Mouse (Mus musculus) intestine, embryonic 16.5 days (tissue): Measurements from ENCODE around the gene Rad51ap2. TPM values are rescaled to one million over a fixed set of nuclear protein-coding genes. Genes with fewer than 3 reads are reported as not detected.

Experiments
- ATAC-seq: fragments of 200-750 bp; cut with Nextera tagmentation; 2 replicates; pipeline ENCODE4 v1.8.0; 2017; ENCODE audit warnings: moderate TSS enrichment, moderate library complexity
- H3K27ac ChIP-seq: fragments of 300-500 bp; sonication (generic); 2 replicates; pipeline ENCODE4 v1.5.1; 2014; ENCODE audit warnings: mild to moderate bottlenecking, low read length
- H3K27me3 ChIP-seq: fragments of 300-500 bp; sonication (generic); replicated peaks from 2 replicates; pipeline ENCODE4 v1.6.1; 2014; ENCODE audit warnings: low read length, control low read depth, mixed read lengths; ENCODE audit not compliant: control insufficient read depth, insufficient read depth
- H3K36me3 ChIP-seq: fragments of 300-500 bp; sonication (generic); 2 replicates; pipeline ENCODE4 v1.6.1; 2014; ENCODE audit warnings: low read length, control low read depth; ENCODE audit not compliant: control insufficient read depth, insufficient read depth
- H3K4me1 ChIP-seq: fragments of 300-500 bp; sonication (generic); 2 replicates; pipeline ENCODE4 v1.6.1; 2014; ENCODE audit warnings: low read length, control low read depth, mixed read lengths; ENCODE audit not compliant: control insufficient read depth, insufficient read depth
- H3K4me2 ChIP-seq: fragments of 300-500 bp; sonication (generic); 2 replicates; pipeline ENCODE4 v1.6.1; 2014; ENCODE audit warnings: low read depth, low read length, control low read depth
- H3K4me3 ChIP-seq: fragments of 300-500 bp; sonication (generic); 2 replicates; pipeline ENCODE4 v1.5.1; 2014; ENCODE audit warnings: mild to moderate bottlenecking, low read length
- H3K9ac ChIP-seq: fragments of 300-500 bp; sonication (generic); 2 replicates; pipeline ENCODE4 v1.6.1; 2014; ENCODE audit warnings: low read depth, low read length
- H3K9me3 ChIP-seq: fragments of 300-500 bp; sonication (generic); 2 replicates; pipeline ENCODE4 v1.6.1; 2016; ENCODE audit warnings: low read length, control low read depth; ENCODE audit not compliant: control insufficient read depth
- WGBS: fragments of 180-500 bp; shearing (Covaris S2); extraction: QIAGEN DNeasy Blood & Tissue Kit; methylation state at CpG from one replicate; pipeline ENCODE4 v1.1.7; 2014; 5-methylcytosine and 5-hydroxymethylcytosine counted together
- polyA plus RNA-seq: library from polyadenylated mRNA; unstranded; fragments of >200 nt; fragmentation: Nextera tagmentation; extraction: Ambion mirVana; gene quantifications from 2 replicates; pipeline ENCODE4 v1.2.1, GENCODE M21; 2015

Rad51ap2 gene
- polyA plus RNA-seq: 0.06 and 0.13 TPM in 2 replicates

DNA sequence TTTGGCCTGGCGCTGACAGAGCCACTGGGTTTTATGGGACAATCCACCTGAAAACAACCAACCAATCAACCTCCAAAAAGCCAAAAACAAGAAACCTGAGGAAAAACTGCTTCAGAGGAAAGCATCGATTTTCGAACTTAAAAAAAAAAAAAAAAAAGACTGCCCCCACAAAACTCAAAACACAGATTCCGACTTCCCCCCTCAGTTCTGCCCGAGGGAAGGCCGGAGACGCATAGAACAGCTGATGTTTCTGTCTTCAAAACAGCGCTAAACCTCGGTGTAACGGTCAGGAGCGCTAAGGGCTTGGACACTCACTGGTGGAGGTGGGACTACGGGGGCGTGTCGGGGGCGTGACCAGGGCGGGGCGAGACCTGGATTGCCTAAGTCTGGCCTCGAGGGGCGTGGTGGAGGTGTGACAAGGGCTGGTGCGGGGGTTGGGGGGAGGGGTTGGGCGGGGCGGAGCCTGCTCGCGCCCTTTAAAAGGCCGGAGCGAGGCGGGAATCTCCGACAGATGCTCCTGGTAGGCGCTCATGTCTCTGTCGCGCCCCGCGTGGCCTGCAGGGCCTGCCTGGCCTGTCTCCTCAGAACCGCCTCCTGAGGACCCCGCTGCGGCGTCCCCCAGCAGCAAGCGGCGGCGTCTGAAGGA lies at the start of gene Rad51ap2:
Rad51ap2 (plus strand) TSS at position 531 of the 646 bp plus-strand sequence.
- Histone ChIP-seq H3K4me2 (peak within 1 kb of the TSS; percentile 82), H3K36me3 (no peaks in the 10 kb centered on the region), H3K4me3 (peak within 1 kb of the TSS; percentile 51), H3K27ac (no peak within 1 kb of the TSS), H3K9ac (peak within 1 kb of the TSS; percentile 57), H3K9me3 (no peaks in the 10 kb centered on the region), H3K27me3 (no peaks in the 10 kb centered on the region; the same call in 1 of the 2 replicates), H3K4me1 (peaks cover 3% of the 10 kb centered on the region; the same call in 1 of the 2 replicates)
- peak; percentile 100 for ATAC-seq
- WGBS: 1% methylated on average over 39 of the region's 40 CpGs

DNA sequence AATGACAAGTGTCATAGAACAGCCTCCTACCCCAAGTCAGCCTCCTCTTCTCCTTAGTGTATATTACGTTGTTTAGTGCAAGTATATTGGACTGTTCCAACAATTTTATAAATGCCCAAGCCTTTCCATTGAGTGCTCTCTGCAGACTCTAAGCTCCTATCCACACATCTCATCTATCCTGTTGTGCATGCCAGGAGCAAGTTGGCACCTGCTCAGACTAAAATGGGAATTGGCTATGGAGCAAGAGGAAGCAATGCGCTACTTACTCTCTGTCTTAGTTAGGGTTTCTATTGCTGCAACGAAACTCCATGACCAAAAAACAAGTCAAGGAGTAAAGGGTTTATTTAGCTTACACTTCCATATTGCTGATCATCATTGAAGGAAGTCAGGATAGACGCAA lies 48.2 kb upstream of the Rad51ap2 start:
- no peak overlapping the region for H3K9ac ChIP-seq
- H3K27me3 ChIP-seq: no peaks in the 10 kb centered on the region
- H3K4me3 ChIP-seq: no peak overlapping the region
- no peak overlapping the region for H3K4me2 ChIP-seq
- no peaks in the 10 kb centered on the region for H3K36me3 ChIP-seq
- no peaks in the 10 kb centered on the region for H3K4me1 ChIP-seq
- H3K9me3 ChIP-seq: no peaks in the 10 kb centered on the region
- 90% methylated on average over 4 of the region's 4 CpGs for WGBS
- no peak for ATAC-seq
- H3K27ac ChIP-seq: no peak overlapping the region

DNA sequence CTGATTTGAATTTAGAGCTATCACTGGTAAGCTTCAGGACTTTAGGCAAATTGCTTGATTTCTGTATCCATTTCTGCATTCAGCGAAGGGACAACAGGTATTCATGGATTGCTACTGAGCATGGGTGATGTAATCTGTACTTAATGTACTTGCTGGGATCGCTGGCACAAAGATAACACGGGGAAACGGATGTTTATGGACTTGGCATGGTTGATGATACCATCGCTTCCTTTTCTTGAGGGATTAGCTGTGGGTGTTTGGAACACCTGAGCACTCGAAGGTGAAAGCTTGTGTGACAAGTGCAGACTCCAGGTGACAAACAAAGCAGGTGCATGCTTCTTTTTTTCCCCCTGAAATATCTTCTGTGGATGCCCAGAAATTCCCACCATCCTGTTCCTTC lies 37.8 kb upstream of the Rad51ap2 start:
- Histone ChIP-seq H3K9ac (no peak overlapping the region), H3K4me3 (no peak overlapping the region), H3K36me3 (no peaks in the 10 kb centered on the region), H3K4me2 (no peak overlapping the region), H3K4me1 (no peaks in the 10 kb centered on the region), H3K27ac (no peak overlapping the region), H3K27me3 (no peaks in the 10 kb centered on the region), H3K9me3 (no peaks in the 10 kb centered on the region)
- 78% methylated on average over 6 of the region's 6 CpGs for WGBS
- ATAC-seq: no peak

DNA sequence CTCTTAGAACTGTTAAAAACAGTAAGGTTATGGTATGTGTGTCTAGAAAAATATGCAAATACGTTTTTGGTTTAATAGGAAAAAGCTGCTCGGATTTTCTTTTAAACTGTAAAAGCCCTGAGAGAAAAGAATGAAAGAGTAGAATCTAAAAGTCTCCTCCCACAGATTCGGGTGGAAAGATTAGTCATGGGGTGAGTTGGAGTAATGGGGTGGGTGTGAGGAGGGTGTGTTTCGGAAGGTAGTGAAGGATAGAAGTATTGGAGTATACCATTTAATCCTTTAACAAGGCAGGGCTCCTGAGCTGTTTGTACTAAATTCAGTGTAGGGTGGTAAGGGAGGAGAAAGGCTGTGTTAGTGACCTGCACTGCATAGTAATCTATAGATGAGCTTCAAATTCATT lies 28.5 kb upstream of the Rad51ap2 start:
- no peak overlapping the region for H3K4me2 ChIP-seq
- H3K27ac ChIP-seq: no peak overlapping the region
- H3K36me3 ChIP-seq: no peaks in the 10 kb centered on the region
- no peak overlapping the region for H3K4me3 ChIP-seq
- H3K9ac ChIP-seq: no peak overlapping the region
- no peaks in the 10 kb centered on the region for H3K27me3 ChIP-seq
- ATAC-seq: no peak
- H3K4me1 ChIP-seq: no peaks in the 10 kb centered on the region
- WGBS: 68% methylated on average over 4 of the region's 4 CpGs
- no peaks in the 10 kb centered on the region for H3K9me3 ChIP-seq

DNA sequence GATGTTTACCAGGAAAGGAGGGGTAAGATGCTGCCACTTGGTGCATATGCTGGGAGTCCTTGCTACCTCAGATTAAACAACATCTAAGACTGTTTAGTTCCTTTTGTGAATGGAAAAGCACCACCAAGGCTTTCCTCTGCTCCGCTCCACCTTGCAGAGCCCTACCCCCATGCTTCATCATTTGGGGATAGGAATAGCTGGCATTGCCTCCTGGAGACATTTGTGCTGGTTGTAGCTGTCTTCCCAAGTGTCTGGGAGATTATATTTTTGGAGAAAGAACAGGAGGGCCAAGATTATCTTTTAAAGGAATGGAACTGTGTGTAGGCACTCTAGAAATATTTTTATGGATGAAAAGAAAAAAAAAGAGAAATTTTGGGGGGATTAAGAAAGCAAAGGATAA lies 22.8 kb upstream of the Rad51ap2 start:
- no peaks in the 10 kb centered on the region for H3K36me3 ChIP-seq
- ATAC-seq: no peak
- H3K4me2 ChIP-seq: no peak overlapping the region
- no peaks in the 10 kb centered on the region for H3K9me3 ChIP-seq
- H3K9ac ChIP-seq: no peak overlapping the region
- WGBS: 85% methylated on average over 1 of the region's 1 CpGs
- no peak overlapping the region for H3K4me3 ChIP-seq
- no peaks in the 10 kb centered on the region for H3K4me1 ChIP-seq
- no peak overlapping the region for H3K27ac ChIP-seq
- H3K27me3 ChIP-seq: peaks cover 12% of the 10 kb centered on the region; the same call in 1 of the 2 replicates

DNA sequence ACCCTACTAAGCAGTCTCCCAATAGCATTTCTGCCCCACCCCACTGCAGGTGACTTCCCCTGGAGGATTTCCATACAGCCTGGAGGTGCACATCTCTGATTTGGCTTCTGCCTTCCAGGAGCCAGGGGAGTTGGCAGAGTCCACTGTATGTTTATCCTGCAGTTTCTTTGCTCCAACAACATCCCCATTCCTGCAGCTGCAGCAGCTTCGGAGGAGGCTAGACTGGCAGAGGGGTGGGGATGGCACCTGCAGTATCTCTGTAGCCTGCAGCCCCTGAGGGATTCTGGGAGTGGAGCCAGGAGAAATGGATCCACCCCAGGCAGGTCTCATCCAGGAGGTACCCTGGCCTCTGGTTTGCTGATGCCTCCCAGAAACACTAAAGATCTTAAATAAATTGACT lies 22.2 kb upstream of the Rad51ap2 start:
- no peak for ATAC-seq
- H3K27ac ChIP-seq: no peak overlapping the region
- no peaks in the 10 kb centered on the region for H3K4me1 ChIP-seq
- no peak overlapping the region for H3K9ac ChIP-seq
- no peak overlapping the region for H3K4me3 ChIP-seq
- H3K9me3 ChIP-seq: no peaks in the 10 kb centered on the region
- no peak overlapping the region for H3K4me2 ChIP-seq
- WGBS: 46% methylated on average over 1 of the region's 1 CpGs
- H3K36me3 ChIP-seq: no peaks in the 10 kb centered on the region
- peaks cover 12% of the 10 kb centered on the region; the same call in 1 of the 2 replicates for H3K27me3 ChIP-seq

DNA sequence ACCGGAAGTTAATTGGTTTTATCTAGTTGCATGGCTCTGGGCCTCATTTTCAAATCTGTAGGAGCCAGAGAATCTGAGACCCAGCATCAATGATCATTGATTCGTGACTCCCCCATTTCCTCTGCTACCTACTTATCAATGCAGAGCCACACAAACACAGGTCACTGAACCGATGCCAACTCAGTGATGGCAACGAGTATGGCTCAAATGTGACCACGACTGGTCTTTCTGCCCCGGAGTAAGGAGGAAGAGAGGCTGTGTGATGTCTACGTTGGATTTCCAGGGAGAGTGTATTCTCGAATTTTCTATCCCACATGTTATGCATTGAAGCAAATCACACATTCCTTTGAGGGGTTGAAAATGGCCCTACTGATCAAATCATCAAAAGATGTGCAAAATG lies 21.4 kb upstream of the Rad51ap2 start:
- Histone ChIP-seq H3K36me3 (no peaks in the 10 kb centered on the region), H3K4me1 (no peaks in the 10 kb centered on the region), H3K9me3 (no peaks in the 10 kb centered on the region), H3K27me3 (peaks cover 12% of the 10 kb centered on the region; the same call in 1 of the 2 replicates), H3K4me3 (no peak overlapping the region), H3K27ac (no peak overlapping the region), H3K9ac (no peak overlapping the region), H3K4me2 (no peak overlapping the region)
- no peak for ATAC-seq
- 78% methylated on average over 8 of the region's 8 CpGs for WGBS

DNA sequence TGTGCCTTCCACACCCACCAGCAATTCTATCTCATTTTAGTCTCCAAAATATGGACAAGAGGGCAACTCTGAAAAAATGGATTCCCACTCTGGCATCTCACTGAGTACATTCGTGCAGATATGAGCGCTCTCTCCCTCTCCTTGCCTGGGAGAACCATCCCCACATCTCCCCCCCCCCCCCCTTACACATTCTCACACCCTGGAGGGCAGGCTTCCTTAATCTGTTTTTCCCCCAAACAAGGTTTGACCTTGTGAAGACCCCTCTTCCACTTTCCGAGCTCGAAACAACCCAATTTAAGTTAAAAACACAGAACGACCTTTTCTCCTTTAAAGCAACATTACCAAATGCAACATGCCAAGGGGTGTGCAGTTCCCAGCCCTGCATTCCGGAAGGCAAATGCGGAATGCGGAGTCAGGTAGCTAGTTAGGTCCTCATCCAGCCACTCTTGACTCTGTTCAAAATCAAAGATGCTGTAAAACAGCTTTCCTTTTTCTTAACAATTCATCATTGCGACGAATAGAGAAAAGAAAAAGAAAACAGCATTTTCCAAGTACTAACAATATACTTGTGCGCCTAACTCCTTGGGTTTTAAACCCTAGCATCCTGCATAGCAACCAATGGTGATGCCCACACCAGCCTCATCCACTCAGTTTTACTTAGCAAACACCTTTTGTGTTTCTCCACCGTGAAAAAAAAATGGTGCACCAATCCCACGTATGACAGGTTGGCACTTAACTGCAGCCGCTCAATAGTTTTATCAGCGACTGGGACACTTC lies 20.4 kb upstream of the Rad51ap2 start:
- peak overlapping the region; percentile 46 for H3K4me3 ChIP-seq
- H3K9ac ChIP-seq: no peak overlapping the region
- H3K4me1 ChIP-seq: no peaks in the 10 kb centered on the region
- H3K36me3 ChIP-seq: no peaks in the 10 kb centered on the region
- H3K9me3 ChIP-seq: no peaks in the 10 kb centered on the region
- no peak overlapping the region for H3K27ac ChIP-seq
- no peak for ATAC-seq
- H3K27me3 ChIP-seq: peaks cover 12% of the 10 kb centered on the region; the same call in 1 of the 2 replicates
- H3K4me2 ChIP-seq: peak overlapping the region; percentile 85
- WGBS: 8% methylated on average over 15 of the region's 15 CpGs

DNA sequence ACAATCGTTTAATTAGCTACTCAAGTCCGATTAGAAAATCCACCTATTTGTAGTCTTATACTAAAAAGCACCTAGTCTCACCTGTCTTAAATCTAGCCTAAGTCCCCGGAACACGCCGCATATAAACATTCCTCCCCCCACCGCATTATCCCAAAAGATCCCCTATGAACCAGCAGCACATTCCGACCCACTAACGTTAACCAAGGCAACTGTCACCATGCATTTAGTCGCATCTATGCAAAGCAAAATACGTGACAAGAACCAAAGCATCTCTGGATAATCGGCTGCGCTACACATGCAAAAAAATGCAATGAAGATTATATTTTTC lies 19.9 kb upstream of the Rad51ap2 start:
- 3% methylated on average over 12 of the region's 12 CpGs for WGBS
- Histone ChIP-seq H3K4me1 (no peaks in the 10 kb centered on the region), H3K9me3 (no peaks in the 10 kb centered on the region), H3K27me3 (peaks cover 12% of the 10 kb centered on the region; the same call in 1 of the 2 replicates), H3K4me2 (peak overlapping the region; percentile 85), H3K9ac (peak overlapping the region; percentile 30; the same call in 1 of the 2 replicates), H3K4me3 (peak overlapping the region; percentile 46), H3K27ac (no peak overlapping the region), H3K36me3 (no peaks in the 10 kb centered on the region)
- no peak; the same call in 1 of the 2 replicates for ATAC-seq
